Mouse (Mus musculus): Measurements from ENCODE around the gene Olfr1339. TPM values are rescaled to one million over a fixed set of nuclear protein-coding genes. Genes with fewer than 3 reads are reported as not detected.
A peak's percentile ranks its signal among the peaks of the same experiment; 100 is the strongest.

Olfr1339 gene
- polyA plus RNA-seq (2015; fragmentation: Nextera tagmentation; extraction: Ambion mirVana) = not detected in 2 replicates

DNA sequence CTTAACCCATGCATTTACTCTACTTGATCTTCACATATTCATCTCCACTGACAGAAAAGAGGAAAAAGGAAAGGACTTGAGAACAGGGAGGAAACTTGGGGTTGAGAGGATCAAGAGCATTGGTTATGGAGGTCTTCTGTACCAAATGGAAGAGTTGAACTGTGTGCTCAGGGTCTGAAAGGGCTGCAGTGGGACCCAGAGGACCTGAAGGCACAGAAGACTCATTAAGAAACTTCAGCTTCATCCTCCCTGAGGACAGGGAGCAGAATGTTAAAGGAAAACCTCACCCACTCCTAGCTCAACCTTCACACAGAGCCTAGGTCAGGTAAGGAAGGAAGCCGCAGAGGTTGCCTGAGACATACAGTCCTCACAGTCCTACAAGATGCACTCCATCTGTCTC is at the start of gene Olfr1339:
Olfr1339 (plus strand) TSS at position 301 of the 400 bp plus-strand sequence.
- H3K9ac ChIP-seq = no peak within 1 kb of the TSS
- 100% methylated on average over 1 of the region's 1 CpGs for WGBS
- H3K36me3 ChIP-seq = no peaks in the 10 kb centered on the region
- H3K9me3 ChIP-seq = no peaks in the 10 kb centered on the region
- no peak for ATAC-seq (ENCODE audit: low FRiP score, low read depth)
- no peak within 1 kb of the TSS for H3K4me3 ChIP-seq
- no peak within 1 kb of the TSS for H3K4me2 ChIP-seq
- no peaks in the 10 kb centered on the region for H3K27me3 ChIP-seq
- H3K4me1 ChIP-seq (replicated peaks) = no peaks in the 10 kb centered on the region
- no peak within 1 kb of the TSS for H3K27ac ChIP-seq (replicated peaks)

DNA sequence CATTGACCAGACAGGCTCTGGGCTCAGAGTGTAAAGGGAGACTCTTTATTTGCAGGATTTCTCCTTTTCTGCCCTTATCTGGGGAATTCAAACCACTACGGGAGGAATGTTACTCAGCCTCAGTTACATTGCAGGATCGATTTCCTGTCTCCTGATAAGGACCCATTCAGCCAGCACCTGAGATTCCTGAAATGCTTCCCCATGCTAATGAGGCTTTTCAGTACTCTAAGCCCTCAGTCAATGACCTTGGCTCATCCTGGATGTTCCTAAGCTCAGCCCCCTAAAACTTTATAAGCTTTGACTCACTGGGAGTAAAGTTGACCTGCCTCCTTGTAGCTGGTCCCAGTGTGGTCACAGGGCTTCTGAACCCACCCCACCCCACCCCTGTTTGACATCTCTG is 44.9 kb upstream of the Olfr1339 start:
- H3K4me1 ChIP-seq (replicated peaks) = no peaks in the 10 kb centered on the region
- H3K4me3 ChIP-seq = no peak overlapping the region
- H3K27me3 ChIP-seq = no peaks in the 10 kb centered on the region
- no peak overlapping the region for H3K4me2 ChIP-seq
- no peak for ATAC-seq (ENCODE audit: low FRiP score, low read depth)
- H3K27ac ChIP-seq (replicated peaks) = no peak overlapping the region
- no peak overlapping the region for H3K9ac ChIP-seq
- no peaks in the 10 kb centered on the region for H3K9me3 ChIP-seq
- 76% methylated on average over 2 of the region's 2 CpGs for WGBS
- H3K36me3 ChIP-seq = no peaks in the 10 kb centered on the region

DNA sequence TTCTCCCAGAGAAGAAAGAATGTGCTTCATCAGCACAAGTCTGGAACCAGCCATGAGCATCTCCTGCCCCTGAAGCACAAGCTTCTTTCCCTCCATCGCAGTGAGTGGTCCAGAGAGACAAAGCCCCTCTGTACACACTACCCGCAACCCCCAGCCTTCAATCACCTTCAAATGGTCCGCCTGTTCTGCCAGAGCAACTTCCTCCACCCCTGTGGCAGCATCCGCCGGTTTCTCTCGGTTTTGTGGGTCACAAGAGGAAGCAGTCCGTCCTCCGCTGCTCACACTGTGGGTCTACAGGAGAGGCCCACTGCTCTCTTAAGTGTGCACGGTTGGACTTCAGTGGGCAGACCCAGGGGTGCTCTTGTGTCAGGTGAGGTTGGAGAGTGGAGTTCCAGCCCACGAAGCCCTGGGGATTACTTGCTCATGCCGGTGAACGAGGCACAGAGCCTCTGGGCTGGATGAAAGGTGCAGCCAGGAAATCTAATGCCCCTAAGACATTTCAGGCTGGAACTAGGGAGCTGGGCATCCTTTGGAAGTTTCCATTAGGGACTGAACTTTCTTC is 39.5 kb upstream of the Olfr1339 start, which contains the start of gene Olfr1342:
Olfr1342 (minus strand) TSS at position 345 of the 562 bp plus-strand sequence.
- Histone ChIP-seq H3K27me3 (no peaks in the 10 kb centered on the region), H3K9me3 (no peaks in the 10 kb centered on the region), H3K27ac (replicated peaks) (no peak within 1 kb of the TSS), H3K4me2 (no peak within 1 kb of the TSS), H3K9ac (no peak within 1 kb of the TSS), H3K4me1 (replicated peaks) (0 out of 2 replicates have a peak, but pooled peaks cover 2% of the 10 kb centered on the region), H3K36me3 (no peaks in the 10 kb centered on the region), H3K4me3 (no peak within 1 kb of the TSS)
- ATAC-seq (ENCODE audit: low FRiP score, low read depth) = no peak
- 59% methylated on average over 12 of the region's 12 CpGs for WGBS

DNA sequence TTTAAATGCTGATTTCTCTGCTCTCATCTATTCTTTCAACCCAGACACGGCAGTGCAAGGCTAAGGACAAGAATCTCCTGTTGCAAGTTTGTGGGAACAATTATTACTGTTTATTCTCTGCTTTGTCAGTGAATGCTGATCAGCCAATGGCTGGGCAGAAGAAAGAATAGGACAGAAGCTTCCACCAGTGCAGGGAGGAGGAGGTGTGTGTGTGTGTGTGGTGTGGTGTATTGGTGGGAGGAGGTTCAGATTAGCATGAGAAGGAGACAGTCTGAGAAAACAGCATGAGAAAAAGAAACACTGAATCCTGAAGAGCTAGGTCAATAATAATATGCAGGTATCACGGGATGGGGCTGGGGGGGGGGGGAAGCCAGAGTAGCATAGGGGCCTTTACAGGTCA is 38.2 kb upstream of the Olfr1339 start:
- WGBS = 24% methylated on average over 2 of the region's 2 CpGs
- H3K9ac ChIP-seq = no peak overlapping the region
- H3K9me3 ChIP-seq = no peaks in the 10 kb centered on the region
- 0 out of 2 replicates have a peak, but pooled peaks cover 2% of the 10 kb centered on the region for H3K4me1 ChIP-seq (replicated peaks)
- H3K27me3 ChIP-seq = no peaks in the 10 kb centered on the region
- H3K36me3 ChIP-seq = no peaks in the 10 kb centered on the region
- no peak overlapping the region for H3K27ac ChIP-seq (replicated peaks)
- H3K4me2 ChIP-seq = no peak overlapping the region
- H3K4me3 ChIP-seq = no peak overlapping the region
- no peak; the same call in 1 of the 2 replicates for ATAC-seq (ENCODE audit: low FRiP score, low read depth)

DNA sequence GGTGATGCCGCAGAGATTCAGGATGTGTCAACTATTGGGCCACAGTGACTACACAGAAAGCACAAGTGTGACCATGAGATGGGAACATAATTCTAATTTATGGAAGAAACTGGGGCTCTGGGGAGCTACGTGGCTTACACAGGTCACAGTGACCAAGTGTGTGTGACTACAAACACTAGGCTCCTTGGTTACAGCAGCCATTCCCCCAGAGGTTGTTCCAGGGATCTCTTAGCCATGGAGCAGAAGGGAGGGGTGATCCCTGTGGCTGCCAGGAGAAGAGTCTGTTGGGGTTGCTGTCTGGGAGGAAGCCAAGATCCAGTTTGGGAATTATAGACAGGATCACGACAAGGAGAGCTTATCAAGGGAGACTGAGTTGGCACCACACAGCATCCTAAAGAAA is 28.8 kb upstream of the Olfr1339 start, which contains the start of gene Olfr1341:
Olfr1341 (plus strand) TSS at position 301 of the 400 bp plus-strand sequence.
- WGBS = 81% methylated on average over 3 of the region's 3 CpGs
- no peaks in the 10 kb centered on the region for H3K9me3 ChIP-seq

GRCm38 (mm10) chr4:118708086-118708485 is 23.9 kb upstream of the Olfr1339 start:
- Histone ChIP-seq H3K27ac (replicated peaks) (no peak overlapping the region), H3K9me3 (no peaks in the 10 kb centered on the region), H3K27me3 (no peaks in the 10 kb centered on the region), H3K36me3 (no peaks in the 10 kb centered on the region), H3K4me3 (no peak overlapping the region), H3K9ac (no peak overlapping the region), H3K4me1 (replicated peaks) (no peaks in the 10 kb centered on the region), H3K4me2 (no peak overlapping the region)
- WGBS = 91% methylated on average over 5 of the region's 5 CpGs
- ATAC-seq (ENCODE audit: low FRiP score, low read depth) = no peak

More for the DNA sequence above, 28.8 kb upstream of the Olfr1339 start, which contains the start of gene Olfr1341:
- H3K36me3 ChIP-seq = no peaks in the 10 kb centered on the region
- no peaks in the 10 kb centered on the region for H3K4me1 ChIP-seq (replicated peaks)
- no peak within 1 kb of the TSS for H3K4me2 ChIP-seq
- no peak within 1 kb of the TSS for H3K9ac ChIP-seq
- no peaks in the 10 kb centered on the region for H3K27me3 ChIP-seq
- no peak within 1 kb of the TSS for H3K4me3 ChIP-seq
- no peak within 1 kb of the TSS for H3K27ac ChIP-seq (replicated peaks)
- no peak for ATAC-seq (ENCODE audit: low FRiP score, low read depth)

- no peak for ATAC-seq (ENCODE audit: low FRiP score, low read depth)
- no peak overlapping the region for H3K4me3 ChIP-seq
These were observed 20.3 kb upstream of the Olfr1339 start for GRCm38 (mm10) chr4:118711656-118712055.

GRCm38 (mm10) chr4:118719838-118720237 is 12.1 kb upstream of the Olfr1339 start, which contains the start of gene Olfr1340:
TSS of gene Olfr1340 (plus strand) at chr4:118720138.
- H3K9ac ChIP-seq = no peak within 1 kb of the TSS
- no peak within 1 kb of the TSS for H3K27ac ChIP-seq (replicated peaks)

More at GRCm38 (mm10) chr4:118711656-118712055, 20.3 kb upstream of the Olfr1339 start:
- Histone ChIP-seq H3K9me3 (no peaks in the 10 kb centered on the region), H3K9ac (no peak overlapping the region), H3K36me3 (no peaks in the 10 kb centered on the region), H3K27me3 (no peaks in the 10 kb centered on the region), H3K4me1 (replicated peaks) (no peaks in the 10 kb centered on the region), H3K27ac (replicated peaks) (no peak overlapping the region), H3K4me2 (no peak overlapping the region)
- 19% methylated on average over 1 of the region's 1 CpGs for WGBS

GRCm38 (mm10) chr4:118721742-118722483 is 10.1 kb upstream of the Olfr1339 start:
- Histone ChIP-seq H3K27me3 (no peaks in the 10 kb centered on the region), H3K4me1 (replicated peaks) (no peaks in the 10 kb centered on the region), H3K9ac (no peak overlapping the region), H3K36me3 (no peaks in the 10 kb centered on the region), H3K9me3 (no peaks in the 10 kb centered on the region), H3K4me2 (no peak overlapping the region), H3K27ac (replicated peaks) (no peak overlapping the region), H3K4me3 (no peak overlapping the region)
- WGBS = 58% methylated on average over 10 of the region's 10 CpGs
- no peak for ATAC-seq (ENCODE audit: low FRiP score, low read depth)

More at GRCm38 (mm10) chr4:118719838-118720237, 12.1 kb upstream of the Olfr1339 start, which contains the start of gene Olfr1340:
- Histone ChIP-seq H3K27me3 (no peaks in the 10 kb centered on the region), H3K4me2 (no peak within 1 kb of the TSS), H3K4me1 (replicated peaks) (no peaks in the 10 kb centered on the region), H3K36me3 (no peaks in the 10 kb centered on the region), H3K4me3 (no peak within 1 kb of the TSS), H3K9me3 (no peaks in the 10 kb centered on the region)
- ATAC-seq (ENCODE audit: low FRiP score, low read depth) = no peak

DNA sequence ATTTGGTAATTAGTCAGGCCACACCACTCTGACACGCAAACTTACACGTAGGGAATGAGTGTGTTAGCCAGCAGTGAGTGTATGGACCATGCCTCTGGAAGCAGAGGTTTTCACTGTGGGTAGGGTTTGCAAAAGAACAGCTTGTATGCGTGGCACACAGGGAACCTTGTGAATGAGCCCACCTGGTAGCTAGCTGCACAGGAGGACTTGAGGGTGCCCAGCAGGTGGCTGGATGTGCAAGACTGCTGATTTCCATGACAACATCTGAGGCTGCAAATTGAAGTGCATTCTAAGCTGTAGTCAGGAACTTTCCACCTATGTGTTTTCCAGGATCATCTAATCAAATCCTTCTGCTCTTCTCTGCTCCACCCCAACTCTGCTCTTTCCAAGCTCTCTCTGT is 7.6 kb downstream of the Olfr1339 start:
- 55% methylated on average over 3 of the region's 3 CpGs for WGBS
- ATAC-seq (ENCODE audit: low FRiP score, low read depth) = no peak
- no peak overlapping the region for H3K4me3 ChIP-seq

DNA sequence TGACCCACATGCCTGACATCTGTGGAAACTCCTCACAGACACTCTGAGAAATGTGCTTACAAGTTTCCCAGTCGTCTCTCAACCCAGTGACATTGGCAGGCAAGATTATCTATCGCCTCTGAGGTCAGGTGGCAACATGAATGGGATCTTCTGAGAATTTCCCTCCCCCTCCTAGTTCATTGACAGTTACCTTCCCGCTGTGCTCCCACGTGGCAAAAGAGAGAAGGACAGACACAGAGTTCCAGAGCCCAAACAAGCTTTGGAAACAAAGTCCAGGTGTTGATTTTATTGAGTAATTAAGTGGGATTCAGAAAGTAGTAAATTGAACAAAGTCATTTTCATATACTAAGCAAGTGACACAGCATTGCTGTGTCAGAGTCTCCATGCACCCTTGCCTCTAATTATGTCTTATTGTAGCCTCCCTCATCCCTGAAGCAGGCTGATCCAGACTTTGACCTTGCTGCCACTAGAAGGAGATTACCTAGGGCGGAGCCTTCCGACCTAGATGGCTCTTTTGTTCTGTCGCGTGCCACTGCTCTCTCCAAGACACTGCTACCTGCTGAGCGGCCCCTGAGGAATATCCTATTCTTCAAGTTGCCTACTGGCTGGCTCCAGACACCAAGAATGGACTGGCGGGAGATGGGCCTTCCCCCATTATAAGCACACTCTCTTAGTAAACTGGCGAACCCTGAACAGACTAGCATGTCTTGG is 9.2 kb downstream of the Olfr1339 start:
- Histone ChIP-seq H3K36me3 (no peaks in the 10 kb centered on the region), H3K9ac (no peak overlapping the region), H3K4me3 (peak overlapping the region; percentile 9), H3K9me3 (0 out of 2 replicates have a peak, but pooled peaks cover 1% of the 10 kb centered on the region), H3K27me3 (0 out of 2 replicates have a peak, but pooled peaks cover 6% of the 10 kb centered on the region), H3K27ac (replicated peaks) (no peak overlapping the region), H3K4me2 (peak overlapping the region; percentile 33), H3K4me1 (replicated peaks) (no peaks in the 10 kb centered on the region)
- WGBS = 6% methylated on average over 11 of the region's 11 CpGs
- no peak for ATAC-seq (ENCODE audit: low FRiP score, low read depth)

More for the DNA sequence above, 7.6 kb downstream of the Olfr1339 start:
- Histone ChIP-seq H3K9me3 (no peaks in the 10 kb centered on the region), H3K27ac (replicated peaks) (no peak overlapping the region), H3K4me2 (no peak overlapping the region), H3K27me3 (0 out of 2 replicates have a peak, but pooled peaks cover 6% of the 10 kb centered on the region), H3K9ac (no peak overlapping the region), H3K36me3 (no peaks in the 10 kb centered on the region), H3K4me1 (replicated peaks) (no peaks in the 10 kb centered on the region)
